Mouse (Mus musculus): ENCODE data around the gene Stx8.
A peak's percentile ranks its signal among the peaks of the same experiment; 100 is the strongest.

The Stx8 gene

DNA sequence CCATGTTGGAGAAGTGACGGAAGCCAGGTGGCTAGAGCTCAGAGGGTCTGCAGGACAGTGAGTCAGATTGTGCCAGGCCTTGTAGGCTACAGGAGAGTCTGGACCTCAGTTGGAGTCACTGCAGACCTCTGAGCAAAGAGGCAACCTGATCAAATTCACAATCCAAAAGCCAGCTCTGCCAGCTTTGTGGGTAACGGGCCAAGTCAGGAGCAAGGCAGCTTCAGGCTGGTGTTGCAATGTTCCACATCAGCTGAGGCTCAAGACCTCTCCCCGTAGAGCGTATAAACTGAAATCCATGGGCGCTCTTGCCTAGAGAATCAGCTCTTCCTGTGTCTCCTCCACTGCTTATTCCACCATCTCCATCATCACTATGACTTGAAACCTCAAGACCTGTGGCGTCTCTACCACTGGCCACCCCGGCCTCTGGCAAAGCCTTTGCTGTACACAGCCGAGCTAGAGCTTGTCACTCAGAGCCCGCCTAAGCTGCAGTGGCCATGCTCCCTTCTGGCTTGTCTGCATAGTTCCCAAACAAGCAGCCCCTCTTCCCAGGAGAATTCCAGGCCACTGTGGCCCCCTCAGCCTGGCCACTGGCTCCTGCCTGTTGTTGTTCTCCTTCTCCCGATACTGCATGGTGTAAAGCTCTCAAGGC lies 235.9 kb downstream of the Stx8 start:
- no peak for DNase-seq

DNA sequence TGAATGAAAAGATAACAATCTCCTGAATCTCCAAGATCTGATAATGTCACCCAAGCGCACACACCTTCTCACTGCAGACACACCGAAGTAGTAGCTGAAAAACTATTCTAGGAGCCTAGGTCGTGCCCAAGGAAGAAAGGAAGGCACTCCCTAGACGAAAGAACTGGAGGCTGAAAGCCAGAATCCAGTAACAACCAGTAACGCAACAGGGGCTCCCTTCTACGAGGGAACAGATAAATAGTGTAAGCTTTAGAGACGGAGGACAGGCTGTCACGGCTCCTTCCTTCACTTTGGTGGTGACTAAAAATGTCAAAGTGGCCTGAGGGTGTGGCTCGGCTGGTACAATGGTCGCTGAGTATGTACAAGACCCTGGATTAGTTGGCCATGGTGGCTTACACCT lies 236.6 kb downstream of the Stx8 start:
- DNase-seq: no peak

DNA sequence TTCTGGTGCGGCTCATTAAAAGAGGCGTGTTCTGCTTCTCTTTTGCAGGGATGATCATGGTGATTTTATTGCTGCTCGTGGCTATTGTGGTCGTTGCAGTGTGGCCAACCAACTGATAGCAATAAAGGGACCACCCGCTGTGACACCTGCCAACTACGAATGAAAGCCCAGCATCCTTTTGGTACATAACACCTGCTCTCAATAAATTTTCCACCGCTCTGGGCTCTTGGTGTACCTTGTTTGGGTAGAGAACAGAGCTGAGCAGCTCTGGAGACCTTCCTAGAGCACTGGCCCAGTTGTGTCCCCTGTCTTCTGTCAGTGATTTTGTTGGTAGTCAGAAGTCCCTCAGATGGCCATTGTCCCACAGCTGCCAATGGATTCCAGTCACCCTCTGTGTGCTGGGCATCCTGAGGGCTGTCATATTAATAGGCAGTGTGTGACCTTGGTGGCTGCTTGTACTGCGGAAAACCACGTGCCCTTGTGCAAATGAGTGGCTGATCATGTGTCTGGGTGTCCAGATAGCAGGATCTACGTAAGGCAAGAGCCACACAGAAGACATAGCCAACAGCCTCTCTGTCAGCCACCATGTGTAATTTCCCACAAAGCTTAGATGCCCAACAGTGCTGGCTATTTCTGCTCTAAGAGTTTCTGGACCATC lies 237.8 kb downstream of the Stx8 start:
- DNase-seq: no peak

DNA sequence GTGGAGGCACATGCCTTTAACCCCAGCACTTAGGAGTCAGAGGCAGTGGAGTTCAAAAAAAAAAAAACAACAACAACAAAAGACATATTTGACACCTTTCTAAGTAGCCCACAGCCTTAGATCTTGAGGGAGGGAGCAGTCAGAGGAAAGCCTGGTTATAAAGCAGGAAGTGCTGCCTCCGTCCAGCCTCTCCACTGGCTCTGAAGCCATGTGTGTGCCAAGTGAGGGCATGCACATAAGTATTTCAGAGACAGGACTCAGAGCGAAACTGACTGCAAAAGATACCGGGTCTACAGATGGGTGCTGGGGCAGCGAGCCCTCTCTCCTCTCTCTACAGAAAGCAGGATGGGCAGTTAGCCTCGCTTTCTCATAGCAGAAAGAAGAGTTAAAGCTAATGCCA lies 238.4 kb downstream of the Stx8 start:
- DNase-seq: no peak

DNA sequence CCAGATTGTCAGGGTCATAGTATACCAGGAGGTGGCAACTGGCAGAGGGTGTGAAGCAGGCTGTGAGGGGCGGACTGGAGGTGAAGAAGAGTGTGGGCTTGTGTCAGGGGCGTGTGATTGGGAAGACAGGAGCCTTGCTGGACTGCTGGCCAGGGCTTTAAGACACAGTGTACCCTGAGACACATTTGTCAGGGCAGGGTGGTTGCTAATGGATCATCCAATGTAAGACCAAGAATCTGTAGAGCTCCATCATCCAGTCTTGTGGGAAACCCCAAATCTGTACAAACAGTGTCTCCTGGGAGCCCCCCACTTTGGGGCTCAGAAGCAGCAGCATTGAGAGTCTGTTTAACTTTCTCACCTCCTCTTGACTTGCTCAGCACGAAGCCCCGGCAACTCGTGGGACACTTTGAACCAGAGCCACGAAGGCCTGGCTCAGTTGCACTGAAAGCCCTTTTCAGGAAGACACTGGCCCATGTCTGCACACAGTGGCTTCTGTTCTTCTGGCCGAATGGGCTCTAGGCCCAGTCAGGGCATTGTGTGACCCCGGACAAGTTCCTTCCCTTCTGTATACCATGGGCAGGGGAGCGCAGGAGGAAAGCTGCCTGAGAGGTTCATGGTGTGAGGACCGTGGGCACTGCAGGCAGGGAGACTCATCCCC lies 239.7 kb downstream of the Stx8 start:
- DNase-seq: peak; percentile 56

DNA sequence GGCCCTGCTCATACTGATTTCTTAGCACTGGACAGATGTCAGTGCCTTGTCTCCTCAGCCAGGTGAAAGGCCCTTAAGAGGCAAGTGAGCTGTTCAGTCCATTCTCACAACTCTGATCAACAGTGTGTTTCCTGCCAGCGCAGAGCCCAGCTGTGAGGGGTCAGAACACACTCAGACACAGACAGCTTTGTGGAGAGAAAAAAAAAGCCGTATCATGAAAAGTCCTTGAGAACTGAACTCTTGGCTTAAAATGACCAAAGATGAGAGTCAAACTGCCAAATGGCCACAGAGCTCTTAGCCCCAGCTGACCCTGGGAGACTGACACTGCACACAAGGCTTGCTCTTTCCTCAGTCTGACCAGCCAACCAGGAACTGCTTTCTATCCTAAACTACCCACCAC lies 242.0 kb downstream of the Stx8 start:
- no peak for DNase-seq

DNA sequence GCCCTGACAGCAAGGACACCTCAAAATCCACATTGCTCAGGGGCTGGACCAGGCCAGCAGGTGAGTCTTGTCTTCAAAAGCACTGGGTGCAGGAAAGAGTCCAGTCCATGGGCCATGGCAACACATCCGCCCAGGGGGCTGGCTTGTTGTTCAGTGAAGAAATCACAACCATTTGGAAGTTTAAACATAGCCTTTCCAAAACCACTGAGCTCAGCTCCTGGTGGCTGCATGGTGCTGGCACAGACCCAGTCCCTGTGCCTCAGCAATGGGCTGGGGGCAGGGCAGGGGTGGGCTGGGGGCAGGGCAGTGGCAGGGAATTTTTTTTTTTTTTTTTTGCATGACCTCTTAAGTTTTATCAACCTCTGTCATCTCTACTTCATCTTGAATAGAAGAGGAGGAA lies 242.6 kb downstream of the Stx8 start:
- DNase-seq: no peak

DNA sequence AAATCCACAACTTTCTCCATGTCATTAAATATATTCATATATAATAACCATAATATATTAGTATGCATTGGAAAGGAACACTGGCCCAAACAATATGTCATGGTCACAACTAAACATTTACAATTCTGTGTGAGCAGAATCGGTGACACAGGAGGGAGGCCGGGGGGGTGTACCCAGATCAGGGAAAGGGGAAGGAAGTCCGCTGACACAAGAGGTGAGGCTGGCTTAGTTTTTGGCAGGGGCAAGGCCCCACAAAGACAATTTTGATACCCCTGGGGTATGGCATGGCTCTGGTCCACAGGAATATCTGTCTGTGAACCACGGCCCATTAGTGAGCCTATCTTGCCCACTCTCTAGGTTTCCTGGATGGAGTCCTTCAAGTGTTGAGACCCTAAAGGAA lies 243.5 kb downstream of the Stx8 start:
- no peak for DNase-seq

DNA sequence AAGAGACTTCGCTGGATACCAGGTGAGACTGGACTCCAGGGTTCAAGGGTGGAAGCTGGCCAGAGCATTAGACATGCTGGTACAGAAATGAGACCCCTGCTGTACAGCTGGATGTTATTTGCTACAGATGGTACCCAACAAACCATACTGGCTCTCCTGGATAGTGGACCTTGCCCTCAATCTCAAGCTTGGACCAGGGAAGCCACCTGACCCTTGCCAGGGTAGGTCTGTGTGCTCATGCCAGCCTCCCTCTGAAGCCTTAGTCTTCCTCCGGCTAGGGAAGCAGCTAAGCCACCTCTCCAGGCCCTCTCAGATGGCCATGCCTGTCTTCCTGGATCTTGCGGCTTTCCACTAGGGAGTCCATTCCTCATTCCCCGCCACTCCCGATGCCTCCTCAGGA lies 244.7 kb downstream of the Stx8 start:
- DNase-seq: no peak

DNA sequence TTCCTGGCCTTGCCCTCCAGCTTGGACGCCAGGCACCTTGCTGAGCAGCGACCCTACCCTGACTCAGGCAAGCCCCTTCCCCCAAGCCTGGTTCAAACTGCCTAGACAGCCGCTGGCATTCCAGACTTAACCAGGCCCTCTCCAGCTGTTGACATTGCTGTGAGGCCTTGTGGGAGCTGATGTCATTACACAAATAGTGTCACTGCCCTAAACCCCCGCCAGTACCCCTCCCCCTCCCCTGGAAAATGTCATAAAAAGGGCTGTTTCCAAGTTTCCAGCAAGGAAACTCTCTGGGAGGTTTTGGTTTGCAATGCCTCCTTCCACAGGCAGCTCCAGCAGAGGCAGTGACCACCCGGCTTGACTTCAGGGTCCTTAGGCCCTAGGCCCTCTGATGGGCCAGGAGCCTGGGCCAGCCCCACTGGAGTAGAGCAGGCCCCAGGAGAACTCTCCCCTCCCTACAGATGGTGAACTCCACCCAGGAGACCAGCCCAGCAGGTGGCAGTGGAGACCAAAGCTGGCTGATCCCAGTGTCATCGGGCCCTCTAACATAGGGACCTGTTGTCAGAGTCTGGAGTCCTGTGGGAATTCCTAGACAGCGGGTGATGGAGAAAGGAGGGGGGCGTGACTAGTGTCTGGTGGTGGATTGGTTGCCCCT lies 246.1 kb downstream of the Stx8 start:
- no peak for DNase-seq

DNA sequence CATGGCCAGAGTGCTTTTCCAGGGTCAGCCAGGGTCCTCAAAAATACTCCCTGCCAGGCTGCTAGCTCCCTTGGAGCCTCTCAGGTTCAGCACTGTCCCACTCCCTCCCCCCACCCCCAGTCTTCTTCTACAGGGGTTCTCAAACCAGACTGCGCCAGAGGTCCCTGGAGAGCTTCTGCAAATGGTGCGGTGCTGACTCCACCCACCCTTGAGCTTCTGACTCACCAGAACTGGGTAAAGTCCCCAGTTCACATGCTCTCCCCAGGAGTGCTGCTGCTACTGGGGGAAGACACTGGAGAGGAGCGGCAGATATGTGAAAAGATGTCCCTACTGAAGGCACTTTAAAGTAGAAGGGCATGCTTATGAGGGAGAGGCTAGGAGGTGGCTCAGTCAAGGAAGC lies 247.9 kb downstream of the Stx8 start:
- DNase-seq: no peak

DNA sequence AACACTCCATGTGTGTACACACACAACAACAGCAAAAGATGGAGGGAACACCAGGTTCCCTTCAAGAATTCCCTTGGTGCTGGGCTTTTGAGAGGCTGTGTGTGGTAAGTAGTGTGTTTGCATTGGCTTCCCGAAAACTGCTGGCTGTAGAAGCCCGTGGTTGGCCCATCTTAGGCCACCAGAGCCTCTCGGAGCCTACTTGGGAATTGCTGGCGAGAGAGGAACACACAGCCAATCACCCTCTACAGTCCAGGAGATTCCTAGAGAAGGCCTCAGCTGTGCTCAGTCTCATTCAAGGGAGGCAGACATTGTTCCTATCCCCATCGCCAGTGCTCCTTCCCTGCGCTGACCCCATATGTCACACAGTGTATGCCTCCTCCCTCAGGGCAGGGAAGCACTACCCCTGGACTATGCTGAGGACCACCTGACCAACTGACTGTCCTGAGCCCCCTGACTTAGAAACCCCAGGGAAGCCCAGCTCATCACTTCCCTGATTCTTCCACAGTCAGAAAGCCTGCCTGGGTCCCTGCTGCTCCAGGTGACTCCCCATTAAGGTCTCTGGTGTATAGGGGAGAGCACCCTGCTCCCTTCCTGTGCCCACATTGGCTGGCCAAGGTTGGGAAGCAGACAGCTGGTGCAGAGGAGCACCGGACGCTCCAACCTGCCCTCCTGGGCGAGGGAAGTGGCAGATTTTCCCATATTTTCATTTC lies 248.7 kb downstream of the Stx8 start:
- DNase-seq: no peak

DNA sequence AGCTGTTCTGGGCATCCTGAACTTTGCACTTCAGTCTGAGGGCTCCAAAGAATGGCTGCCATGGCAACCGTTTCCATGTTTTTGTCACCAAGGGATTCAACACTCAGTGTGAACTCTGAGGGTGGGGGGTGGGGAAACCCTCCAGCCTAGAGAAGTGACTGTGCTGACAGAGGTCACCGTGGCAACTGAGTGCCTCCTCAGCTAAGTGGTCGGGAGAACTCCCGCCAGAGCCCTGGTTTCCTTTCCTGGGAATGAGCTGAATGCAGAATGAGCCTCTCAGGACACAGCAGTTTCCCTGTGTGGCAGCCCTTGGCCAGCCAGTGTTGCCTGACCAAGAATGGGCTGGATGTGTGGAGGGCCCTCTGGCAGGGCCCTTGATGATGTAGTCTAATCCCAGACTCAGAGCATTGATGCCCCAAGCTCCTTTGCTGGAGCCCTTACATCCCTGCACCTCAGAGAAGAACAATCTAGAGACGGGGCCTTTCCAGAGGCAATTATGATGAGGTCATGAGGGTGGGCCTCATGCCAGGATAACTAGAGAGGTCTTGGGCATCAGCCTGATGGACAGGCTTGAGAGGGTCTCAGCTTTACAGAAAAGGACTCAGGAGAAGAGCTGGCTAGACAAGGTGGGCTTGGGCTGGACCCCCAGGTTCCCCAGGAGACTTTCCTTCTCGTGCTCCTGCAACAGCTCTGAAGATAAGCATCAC lies 249.4 kb downstream of the Stx8 start:
- DNase-seq: no peak

DNA sequence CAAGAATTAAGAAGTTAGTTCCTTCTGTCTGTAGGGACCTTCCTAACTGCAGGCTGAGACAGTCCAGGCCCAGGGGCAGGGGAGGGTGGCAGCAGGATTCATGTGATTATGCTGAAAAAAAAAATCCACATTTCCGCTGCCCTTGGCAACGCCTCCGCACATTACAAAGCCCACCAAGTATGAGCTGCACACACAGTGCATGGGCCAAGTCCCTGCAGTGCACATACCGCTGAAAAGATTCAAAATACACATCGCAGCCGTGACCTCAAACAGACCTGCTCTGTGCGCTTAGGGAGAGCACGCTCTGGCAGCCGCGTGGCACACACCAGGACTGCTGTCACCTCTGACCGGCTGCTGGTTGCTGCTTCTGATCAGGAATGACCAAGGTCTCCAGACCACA lies 250.0 kb downstream of the Stx8 start:
- no peak for DNase-seq

DNA sequence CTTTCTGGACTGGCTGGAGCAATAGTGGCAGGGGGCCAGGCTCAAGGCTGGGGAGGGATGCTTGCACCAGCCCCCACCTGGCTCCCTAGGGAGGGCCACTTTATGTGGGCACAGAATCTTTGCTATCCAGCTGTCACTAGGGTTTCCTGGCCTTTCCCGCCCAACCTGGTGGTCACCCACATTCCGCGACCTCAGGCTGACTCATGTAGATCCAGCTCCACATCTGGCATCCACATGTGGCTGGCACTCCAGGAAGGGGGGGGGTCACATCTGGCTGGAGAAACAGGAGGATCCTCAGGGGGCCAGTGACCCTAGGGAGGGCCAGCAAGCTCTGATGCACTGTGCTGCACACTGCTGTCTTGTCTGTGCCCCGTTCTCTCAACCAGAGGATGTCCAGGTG lies 254.7 kb downstream of the Stx8 start:
- no peak for DNase-seq

DNA sequence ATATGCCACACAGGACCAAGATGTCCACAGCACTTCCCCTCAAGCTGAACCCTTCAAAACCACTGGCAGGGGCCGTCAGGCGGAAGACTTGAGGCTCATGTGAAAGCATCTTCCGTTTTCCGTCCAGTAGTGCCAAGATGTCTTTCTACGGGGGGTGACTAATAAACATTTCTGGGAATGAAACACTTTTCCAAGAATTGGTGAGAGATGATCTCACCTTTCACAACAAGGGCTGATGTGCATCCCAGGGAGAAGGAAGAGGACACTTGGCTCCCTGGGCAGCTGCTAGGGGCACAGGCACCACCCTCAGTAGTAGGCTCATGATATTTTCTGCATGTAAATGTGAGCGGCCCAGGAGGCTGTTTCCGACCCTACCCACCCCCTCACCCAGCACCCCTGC lies 256.2 kb downstream of the Stx8 start:
- DNase-seq: no peak

DNA sequence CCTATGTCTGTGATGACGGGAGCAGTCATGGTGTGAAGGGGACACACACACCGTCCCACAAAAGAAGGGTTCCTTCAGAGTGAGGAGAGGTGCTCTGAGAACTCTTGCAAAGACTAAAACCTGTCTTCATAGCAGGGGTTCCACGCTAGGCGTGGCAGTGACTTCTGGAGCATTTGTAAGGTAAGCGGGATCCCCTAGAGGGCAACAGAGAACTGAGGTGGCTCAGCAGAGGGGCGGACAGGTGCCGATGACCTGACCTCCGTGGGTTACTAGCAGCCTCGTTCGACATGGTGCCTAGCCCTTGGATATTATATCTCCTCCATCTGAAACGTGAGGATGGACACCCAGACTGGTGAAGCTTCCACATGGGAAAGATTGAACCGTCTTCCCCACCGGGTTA lies 257.1 kb downstream of the Stx8 start:
- DNase-seq: no peak

DNA sequence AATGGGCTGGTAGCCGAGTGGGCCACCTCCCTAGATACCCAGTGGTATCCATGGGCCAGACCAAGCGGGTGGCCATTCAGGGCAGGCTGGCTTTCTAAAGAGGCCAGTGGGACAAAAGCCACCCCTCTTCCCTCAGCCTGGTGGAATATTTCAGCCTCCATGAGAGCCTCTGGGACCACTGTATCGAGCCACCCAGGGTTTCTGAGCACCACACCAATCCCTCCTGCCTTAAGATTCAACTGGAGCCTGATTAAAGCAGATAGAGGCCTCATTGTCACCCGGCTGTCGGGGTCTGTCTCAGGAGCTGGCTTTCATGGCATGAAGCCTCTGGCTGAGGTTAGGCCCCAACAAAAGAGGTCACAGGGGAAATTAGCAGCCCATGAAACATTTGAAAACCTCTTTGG lies 260.7 kb downstream of the Stx8 start:
- DNase-seq: no peak

DNA sequence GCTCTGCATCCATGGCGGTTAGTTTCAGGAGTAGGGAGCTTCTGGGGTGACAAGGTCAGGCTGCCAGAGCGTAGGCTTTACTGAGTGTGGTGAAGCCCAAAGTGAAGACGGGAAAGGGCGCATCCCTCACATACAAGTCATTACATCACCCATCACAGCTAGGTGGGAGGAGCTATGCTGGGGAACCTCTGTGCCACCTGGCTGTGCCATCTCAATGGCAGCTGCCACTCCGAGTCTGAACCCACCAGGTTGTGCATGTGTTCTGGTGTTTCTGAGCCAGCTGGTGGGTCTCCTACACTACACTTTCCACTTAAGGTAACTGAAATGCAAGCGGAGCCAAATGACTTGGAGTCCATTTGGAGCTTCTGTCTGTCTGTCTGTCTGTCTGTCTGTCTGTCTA lies 261.8 kb downstream of the Stx8 start:
- DNase-seq: no peak

DNA sequence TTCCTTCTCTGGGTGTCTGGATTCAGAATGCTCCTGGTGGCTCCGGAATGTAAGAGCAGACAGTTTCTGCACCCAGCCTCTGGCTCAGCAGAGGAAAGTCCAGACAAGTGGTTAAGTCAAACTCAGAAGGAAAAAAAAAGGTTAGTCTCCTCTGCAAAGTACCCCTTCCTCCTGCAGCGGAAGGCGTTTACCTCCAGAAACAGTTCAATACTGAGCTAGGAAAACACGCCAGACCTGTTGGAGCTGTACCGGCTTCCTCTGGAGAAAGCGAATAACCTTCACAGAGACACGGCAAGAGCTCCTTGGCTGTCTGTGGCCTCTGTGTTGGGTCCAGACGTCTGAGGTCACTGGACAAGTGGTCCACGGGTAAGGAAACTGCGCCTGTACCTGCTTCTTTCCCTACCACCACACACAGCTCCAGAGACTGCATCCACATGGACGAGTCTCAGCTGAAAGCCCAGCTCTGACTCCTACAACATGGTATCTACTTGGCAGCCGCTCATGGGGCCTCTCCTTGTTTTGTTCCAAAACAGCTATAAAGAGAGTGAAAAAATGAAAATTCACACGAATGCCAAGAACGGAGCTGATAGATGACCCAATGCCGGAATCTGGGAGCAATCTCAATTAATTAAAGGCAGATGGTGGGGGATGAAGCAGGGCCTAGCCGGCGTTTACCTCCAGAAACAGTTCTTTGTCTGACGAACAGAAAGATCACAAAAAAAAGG lies 263.1 kb downstream of the Stx8 start:
- no peak for DNase-seq

DNA sequence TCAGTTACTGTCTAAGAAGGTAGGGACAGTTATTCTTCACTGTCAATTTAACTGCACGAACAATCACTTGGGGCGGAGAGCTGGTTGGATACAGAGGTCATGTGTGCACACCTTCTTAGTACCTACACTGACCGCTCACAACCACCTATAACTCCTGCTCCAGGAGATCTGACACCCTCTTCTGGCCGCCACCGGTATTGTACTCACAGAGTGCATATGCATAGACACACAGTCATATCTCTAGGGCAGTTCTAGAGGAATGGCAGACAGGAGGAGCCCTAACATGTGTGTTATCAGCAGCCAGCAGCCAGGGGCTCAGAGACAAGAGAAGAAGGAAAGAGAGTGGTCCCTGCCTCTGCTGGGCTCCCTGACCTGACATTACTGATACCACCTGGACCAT lies 265.6 kb downstream of the Stx8 start:
- DNase-seq: no peak

DNA sequence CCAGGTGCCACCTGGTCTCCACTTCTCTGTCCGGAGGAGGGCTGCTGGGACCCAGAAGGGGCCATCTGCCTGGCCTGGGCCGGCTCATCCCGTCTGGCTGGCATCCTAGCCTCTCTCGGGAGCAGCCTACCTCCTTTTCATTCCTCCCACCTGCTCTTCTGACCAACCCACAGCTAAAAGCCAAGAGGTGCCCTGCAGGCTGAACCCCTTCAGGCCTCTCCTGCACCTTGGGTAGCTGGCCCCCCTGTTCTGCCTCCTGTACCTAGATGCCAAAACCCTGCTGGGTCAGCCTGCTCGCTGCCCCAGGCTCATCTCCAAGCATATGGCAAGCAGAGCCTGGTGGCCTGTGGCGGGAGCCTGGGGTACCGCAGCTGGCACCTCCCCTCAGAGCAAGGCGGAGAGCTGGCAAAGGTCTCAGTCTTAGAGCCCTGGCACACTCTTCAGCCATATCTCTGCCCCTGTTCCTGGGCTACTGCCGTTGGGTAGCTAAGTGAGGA lies 267.5 kb downstream of the Stx8 start:
- no peak for DNase-seq
